Mouse (Mus musculus): ENCODE data around the gene Mast3.

DNA sequence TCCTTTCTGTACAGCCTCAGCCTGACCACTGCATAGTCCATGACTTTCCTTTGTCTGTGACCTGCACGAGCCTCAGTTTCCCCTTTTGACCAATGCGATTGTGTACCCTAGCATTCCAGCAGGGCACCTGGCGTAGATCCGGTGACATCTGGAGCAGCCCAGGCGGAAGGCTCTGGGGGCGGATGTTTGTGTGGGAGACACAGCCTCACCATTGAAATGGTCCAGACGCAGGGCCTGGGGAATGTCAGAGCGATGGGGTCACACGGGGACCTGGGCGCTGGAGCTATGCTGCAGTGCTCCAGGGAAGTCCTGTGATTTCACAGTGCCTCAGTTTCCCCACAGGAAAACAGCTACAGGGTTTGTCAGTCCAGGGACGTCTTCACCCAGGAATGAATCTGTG lies 62.7 kb downstream of the Mast3 start:
- no peak for TF ChIP-seq CTCF (IDR thresholded peaks at IDR 0.05; ENCODE audit: borderline replicate concordance, extremely low read depth, insufficient read depth, insufficient read length)
- TF ChIP-seq POLR2A (IDR thresholded peaks at IDR 0.05; ENCODE audit: borderline replicate concordance, extremely low read depth, insufficient read depth, insufficient read length, poor library complexity, severe bottlenecking) = no peak
